Mouse (Mus musculus): ENCODE results near the gene Tctn1.
"Not testable (repeated sequence)": the region's sequence is repeated elsewhere in the genome, so short reads cannot be mapped to it uniquely, and the experiment has no call there.

The Tctn1 gene

GRCm38 (mm10) chr5:122217636-122218035, 46.6 kb downstream of the Tctn1 start:
- DNase-seq: no peak

DNA sequence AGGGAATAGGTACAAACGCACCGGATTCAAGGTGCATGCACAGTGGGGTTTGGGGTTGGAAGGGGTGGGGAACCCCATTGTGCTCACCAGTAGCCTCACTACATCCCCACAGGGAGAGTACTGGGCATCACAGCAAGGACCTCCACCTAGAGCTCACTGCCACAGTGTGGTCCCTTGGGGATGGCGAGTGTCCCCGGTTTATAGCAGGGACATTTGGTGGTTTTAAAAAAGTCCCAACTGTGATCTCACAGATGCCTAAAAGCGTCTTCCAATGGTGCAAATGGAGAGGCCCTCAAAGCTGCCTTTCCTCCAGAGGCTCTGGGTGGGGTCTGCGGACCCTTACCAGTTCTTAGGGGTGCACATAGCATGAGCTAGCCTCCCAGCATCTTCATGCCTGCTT, 50.4 kb downstream of the Tctn1 start:
- no peak for DNase-seq

- not testable (repeated sequence) for DNase-seq
These were observed 51.4 kb downstream of the Tctn1 start for GRCm38 (mm10) chr5:122212820-122213219.

DNA sequence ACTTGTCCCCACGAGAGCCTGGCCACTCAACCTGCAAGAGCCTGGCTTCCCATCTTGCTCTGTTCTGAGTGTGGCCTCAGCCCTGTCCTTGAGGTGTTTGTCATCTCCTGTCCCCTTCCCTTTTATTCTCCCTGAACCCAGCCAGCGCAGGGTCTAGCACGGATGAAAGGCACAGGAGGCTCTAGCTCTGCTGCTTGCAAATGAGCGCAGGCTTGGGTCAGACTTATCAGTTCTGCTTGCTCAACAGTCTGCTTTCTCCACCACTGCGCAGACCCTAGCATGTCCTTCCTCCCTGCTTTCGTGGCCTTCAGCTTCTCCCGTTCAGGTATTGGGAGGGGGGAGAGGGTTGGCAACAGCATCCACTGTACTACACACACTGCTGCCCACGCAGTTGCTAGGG, 52.1 kb downstream of the Tctn1 start:
- DNase-seq: no peak

GRCm38 (mm10) chr5:122210890-122211289, 53.4 kb downstream of the Tctn1 start:
- DNase-seq: no peak

GRCm38 (mm10) chr5:122209591-122210368, 54.5 kb downstream of the Tctn1 start:
- no peak for DNase-seq

- no peak for DNase-seq
These were observed 55.4 kb downstream of the Tctn1 start for GRCm38 (mm10) chr5:122208909-122209308.

DNA sequence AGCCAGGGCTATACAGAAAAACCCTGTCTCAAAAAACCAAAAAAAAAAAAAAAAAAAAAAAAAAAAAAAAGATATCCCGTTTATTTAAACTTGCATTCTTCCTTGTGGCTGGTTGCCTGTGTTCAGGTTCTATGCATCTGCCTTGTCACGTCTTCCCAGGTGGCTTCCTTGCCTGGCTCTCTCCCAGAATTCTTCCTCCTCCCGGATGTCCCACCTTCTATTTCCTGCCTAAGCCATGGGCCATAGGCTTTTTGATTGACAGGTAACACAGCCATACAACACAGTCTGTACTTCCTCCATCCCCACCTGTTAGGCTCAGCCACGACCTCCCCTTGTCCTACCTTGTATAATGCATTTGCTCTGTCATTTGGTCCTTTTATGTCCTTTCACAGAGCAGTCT, 57.8 kb downstream of the Tctn1 start, which contains the start of gene Hvcn1:
Hvcn1 (plus strand) TSS at position 330 of the 400 bp plus-strand sequence.
- no peak for DNase-seq

DNA sequence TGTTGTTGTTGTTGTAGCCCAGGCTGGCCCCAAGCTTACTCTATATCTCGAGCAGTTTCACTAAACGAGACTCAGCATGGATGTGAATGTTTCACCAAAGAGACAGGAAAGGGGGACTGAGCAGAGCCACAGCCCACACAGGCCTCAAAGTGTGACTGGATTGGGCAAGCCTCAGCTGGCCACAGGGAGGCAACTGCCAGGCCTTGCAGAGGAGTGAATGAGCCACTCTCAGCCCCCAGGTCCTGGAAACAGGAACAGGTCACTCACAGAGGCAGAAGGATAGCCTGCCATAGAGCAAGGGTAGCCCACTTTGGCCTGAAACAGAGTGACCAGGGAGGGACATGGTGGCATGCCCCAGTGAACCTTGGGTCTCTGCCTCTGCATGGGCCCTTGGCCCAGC, 60.1 kb downstream of the Tctn1 start:
- DNase-seq: no peak

GRCm38 (mm10) chr5:122201904-122202303, 62.4 kb downstream of the Tctn1 start:
- DNase-seq: no peak

DNA sequence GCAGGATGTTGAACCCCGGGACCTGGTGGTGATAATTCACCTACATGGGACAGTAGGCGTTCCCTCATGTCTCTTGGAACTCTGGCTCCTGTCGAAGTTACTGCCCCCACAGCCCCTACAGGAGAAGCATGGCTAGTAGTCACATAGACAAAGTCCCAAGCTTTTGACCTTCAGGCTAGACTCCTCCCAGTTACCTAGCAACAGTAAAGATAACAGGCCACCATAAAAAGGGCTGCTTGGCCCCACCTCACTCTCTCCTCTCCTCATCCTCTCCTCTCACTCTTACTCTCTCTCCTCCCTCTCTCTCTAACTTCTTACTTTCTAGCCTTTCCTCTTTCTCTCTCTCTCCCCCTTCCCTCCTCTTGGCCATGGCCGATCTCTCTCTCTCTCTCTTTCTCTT, 63.4 kb downstream of the Tctn1 start:
- no peak for DNase-seq

- DNase-seq: no peak
These were observed 71.9 kb downstream of the Tctn1 start for GRCm38 (mm10) chr5:122192347-122192746.

GRCm38 (mm10) chr5:122191269-122192063, 72.8 kb downstream of the Tctn1 start:
- no peak for DNase-seq

DNA sequence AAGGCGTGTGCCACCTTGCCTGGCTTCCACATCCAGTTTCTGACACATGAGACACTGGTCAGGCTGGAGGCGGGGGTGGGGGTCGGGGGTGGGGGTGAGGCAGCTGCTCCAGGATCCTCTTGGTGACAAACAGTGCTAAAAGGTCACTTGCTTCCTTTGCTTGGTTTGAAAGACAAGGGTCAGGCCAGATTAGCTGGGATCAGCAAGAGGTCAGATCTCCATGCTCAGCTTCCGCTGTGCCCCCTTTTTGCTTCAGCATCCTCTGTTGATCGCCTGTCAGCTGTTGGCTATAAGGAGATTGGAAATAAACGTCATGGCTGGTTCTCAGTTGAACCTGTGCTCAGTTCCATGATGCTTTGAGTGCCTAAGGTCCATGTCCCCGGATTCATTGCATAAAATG, 73.8 kb downstream of the Tctn1 start:
- no peak for DNase-seq

- DNase-seq: no peak
These were observed 75.1 kb downstream of the Tctn1 start for GRCm38 (mm10) chr5:122189115-122189514.

Measured in right cerebral cortex, postnatal 4 days (tissue).